Mouse (Mus musculus) erythroblast, embryonic 14.5 days (primary cell): Measurements from ENCODE around the gene Tmc6. TPM values are rescaled to one million over a fixed set of nuclear protein-coding genes. Genes with fewer than 3 reads are reported as not detected.

Experiments used
- H3K27me3 ChIP-seq: 2 replicates; pipeline ENCODE4 v1.6.1; 2012; ENCODE audit warnings: inconsistent platforms; ENCODE audit not compliant: control insufficient read depth
- H3K36me3 ChIP-seq: 2 replicates; pipeline ENCODE4 v1.6.1; 2012; ENCODE audit warnings: mild to moderate bottlenecking, inconsistent platforms; ENCODE audit not compliant: control insufficient read depth
- H3K4me1 ChIP-seq: 2 replicates; pipeline ENCODE4 v1.6.1; 2012; ENCODE audit warnings: inconsistent platforms; ENCODE audit not compliant: control insufficient read depth
- H3K4me3 ChIP-seq: replicated peaks from 2 replicates; pipeline ENCODE3; 2012; ENCODE audit warnings: moderate library complexity, mild to moderate bottlenecking, inconsistent platforms
- H3K9me3 ChIP-seq: 2 replicates; pipeline ENCODE4 v1.6.1; 2012; ENCODE audit warnings: low read length, inconsistent platforms, mixed read lengths; ENCODE audit not compliant: control insufficient read depth
- GATA1 ChIP-seq: IDR thresholded peaks from 2 replicates; pipeline ENCODE4 v1.6.1; 2012; ENCODE audit warnings: low read length, inconsistent platforms, mixed read lengths
- TAL1 ChIP-seq: IDR thresholded peaks from 3 replicates; pipeline ENCODE4 v1.6.1; 2012; ENCODE audit warnings: low read length, inconsistent platforms, mixed read lengths
- polyA plus RNA-seq: library from polyadenylated mRNA; stranded (reverse); fragments of >175 nt; gene quantifications from 2 replicates; pipeline ENCODE4 v1.2.3, GENCODE M21; 2012

Gene Tmc6
- polyA plus RNA-seq, 1 experiment = 61.5 TPM

DNA sequence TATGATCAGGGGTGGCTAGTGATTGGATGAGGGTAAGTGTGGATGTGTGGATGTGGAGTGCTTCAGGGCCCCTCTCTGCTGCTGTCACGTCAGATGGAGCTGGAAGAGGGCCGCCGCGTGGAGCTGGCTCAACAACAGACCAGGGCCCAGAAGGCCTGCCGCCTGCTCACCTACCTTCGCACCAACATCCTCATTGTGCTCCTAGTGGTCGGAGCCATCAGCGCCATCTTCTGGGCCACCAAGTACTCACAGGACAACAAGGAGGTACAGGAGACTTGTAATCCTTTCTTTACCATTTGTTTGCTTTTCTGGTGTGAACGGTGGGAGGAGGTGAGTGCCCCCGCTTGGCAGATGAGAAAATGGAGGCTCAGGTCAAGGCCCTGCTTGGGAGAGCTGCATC, 4.3 kb upstream of the Tmc6 start:
- no peak for TF ChIP-seq TAL1
- no peaks in the 10 kb centered on the region; the same call in 1 of the 2 replicates for H3K27me3 ChIP-seq
- H3K36me3 ChIP-seq = peaks cover 82% of the 10 kb centered on the region
- H3K4me3 ChIP-seq = peak overlapping the region; percentile 34
- no peaks in the 10 kb centered on the region for H3K9me3 ChIP-seq
- H3K4me1 ChIP-seq = peaks cover 80% of the 10 kb centered on the region

- H3K4me1 ChIP-seq = peaks cover 76% of the 10 kb centered on the region
- H3K36me3 ChIP-seq = peaks cover 70% of the 10 kb centered on the region
- H3K27me3 ChIP-seq = no peaks in the 10 kb centered on the region; the same call in 1 of the 2 replicates
- H3K9me3 ChIP-seq = no peaks in the 10 kb centered on the region
- H3K4me3 ChIP-seq = peak overlapping the region; percentile 79
- TF ChIP-seq TAL1 (no peak), GATA1 (no peak)
Measured at GRCm38 (mm10) chr11:117783683-117784309, 1.8 kb upstream of the Tmc6 start.

DNA sequence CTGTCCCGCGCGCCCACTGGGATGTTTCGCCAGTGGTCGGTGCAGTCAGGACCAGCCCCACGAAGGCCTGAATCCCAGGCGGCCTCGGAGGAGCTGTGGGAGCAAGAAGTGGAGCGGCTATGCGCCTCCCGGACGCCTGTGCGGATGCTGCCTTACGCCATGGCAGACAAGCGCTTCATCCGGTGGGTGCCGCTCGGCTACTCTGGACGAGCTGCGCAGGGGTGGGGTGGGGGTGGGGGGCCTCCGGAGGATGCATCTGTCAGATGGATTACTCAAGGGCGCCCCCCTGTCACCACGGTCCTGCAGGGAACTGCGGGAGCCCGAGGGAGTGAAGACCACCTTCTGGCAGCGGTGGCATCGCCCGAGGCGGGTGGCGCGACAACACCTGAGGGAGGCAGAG, 1.1 kb upstream of the Tmc6 start:
- no peak for TF ChIP-seq GATA1
- TF ChIP-seq TAL1 = no peak
- H3K27me3 ChIP-seq = no peaks in the 10 kb centered on the region; the same call in 1 of the 2 replicates
- peaks cover 78% of the 10 kb centered on the region for H3K4me1 ChIP-seq
- peaks cover 70% of the 10 kb centered on the region for H3K36me3 ChIP-seq
- H3K9me3 ChIP-seq = no peaks in the 10 kb centered on the region
- H3K4me3 ChIP-seq = peak overlapping the region; percentile 79

DNA sequence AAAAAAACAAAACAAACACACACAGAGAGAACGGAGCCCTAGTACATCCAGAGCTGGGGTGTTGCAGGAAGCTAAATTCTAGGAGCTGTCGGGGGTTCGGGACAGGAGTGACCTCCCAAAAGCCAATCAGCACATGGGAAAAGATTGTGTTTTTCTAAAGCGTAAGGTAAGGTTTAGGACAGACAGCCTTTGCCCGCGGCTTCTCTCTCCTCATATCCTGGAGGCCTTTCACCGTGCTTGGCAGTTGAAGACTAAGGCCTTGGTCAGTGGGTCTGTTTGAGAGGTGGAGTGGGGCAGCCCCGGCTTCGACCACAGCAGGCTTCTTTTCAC, 672 bp upstream of the Tmc6 start:
- H3K4me1 ChIP-seq = peaks cover 83% of the 10 kb centered on the region

GRCm38 (mm10) chr11:117781199-117781821, 688 bp downstream of the Tmc6 start:
- Histone ChIP-seq H3K36me3 (peaks cover 70% of the 10 kb centered on the region), H3K4me1 (peaks cover 83% of the 10 kb centered on the region), H3K4me3 (peak overlapping the region; percentile 79), H3K9me3 (no peaks in the 10 kb centered on the region), H3K27me3 (no peaks in the 10 kb centered on the region; the same call in 1 of the 2 replicates)
- TF ChIP-seq GATA1 (no peak), TAL1 (no peak)

More for the DNA sequence above, 672 bp upstream of the Tmc6 start:
- H3K36me3 ChIP-seq = peaks cover 70% of the 10 kb centered on the region
- TF ChIP-seq GATA1 (no peak), TAL1 (no peak)
- peak overlapping the region; percentile 79 for H3K4me3 ChIP-seq
- no peaks in the 10 kb centered on the region for H3K9me3 ChIP-seq
- no peaks in the 10 kb centered on the region; the same call in 1 of the 2 replicates for H3K27me3 ChIP-seq

DNA sequence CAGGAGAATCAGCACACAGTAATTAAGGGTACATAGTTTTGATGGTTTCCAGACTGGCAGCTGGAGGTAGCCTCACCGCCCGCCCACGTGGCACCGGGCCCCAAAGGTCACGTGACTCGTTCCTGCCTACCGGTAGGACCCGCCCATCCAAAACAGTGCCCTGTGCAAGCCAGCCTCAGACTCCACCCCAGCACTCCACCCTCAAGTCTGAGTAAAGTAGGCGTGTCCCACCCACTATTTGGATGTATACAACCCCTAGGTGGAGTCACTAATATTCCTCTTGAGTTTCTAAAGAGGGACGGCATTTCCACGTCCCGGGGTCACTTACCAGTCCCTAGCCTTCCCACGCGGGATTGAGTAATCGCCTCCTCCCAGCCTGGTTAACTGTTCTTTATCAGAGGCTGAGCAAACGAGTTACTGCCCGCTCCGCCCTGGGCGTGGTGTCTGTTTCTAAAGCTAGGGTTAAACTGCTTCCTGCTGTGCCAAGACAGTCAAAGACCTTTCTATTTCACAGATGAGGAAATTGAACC, 1.4 kb downstream of the Tmc6 start:
- TF ChIP-seq TAL1 = peak; percentile 75
- TF ChIP-seq GATA1 = peak; percentile 88
- no peaks in the 10 kb centered on the region; the same call in 1 of the 2 replicates for H3K27me3 ChIP-seq
- H3K9me3 ChIP-seq = no peaks in the 10 kb centered on the region
- H3K4me3 ChIP-seq = peak overlapping the region; percentile 79
- H3K4me1 ChIP-seq = peaks cover 85% of the 10 kb centered on the region
- H3K36me3 ChIP-seq = peaks cover 70% of the 10 kb centered on the region

- H3K4me1 ChIP-seq = peaks cover 84% of the 10 kb centered on the region
- peak overlapping the region; percentile 79 for H3K4me3 ChIP-seq
- peaks cover 70% of the 10 kb centered on the region for H3K36me3 ChIP-seq
- TF ChIP-seq TAL1 (no peak), GATA1 (no peak)
- H3K9me3 ChIP-seq = no peaks in the 10 kb centered on the region
- no peaks in the 10 kb centered on the region; the same call in 1 of the 2 replicates for H3K27me3 ChIP-seq
Measured at GRCm38 (mm10) chr11:117780199-117780515, 1.8 kb downstream of the Tmc6 start.

DNA sequence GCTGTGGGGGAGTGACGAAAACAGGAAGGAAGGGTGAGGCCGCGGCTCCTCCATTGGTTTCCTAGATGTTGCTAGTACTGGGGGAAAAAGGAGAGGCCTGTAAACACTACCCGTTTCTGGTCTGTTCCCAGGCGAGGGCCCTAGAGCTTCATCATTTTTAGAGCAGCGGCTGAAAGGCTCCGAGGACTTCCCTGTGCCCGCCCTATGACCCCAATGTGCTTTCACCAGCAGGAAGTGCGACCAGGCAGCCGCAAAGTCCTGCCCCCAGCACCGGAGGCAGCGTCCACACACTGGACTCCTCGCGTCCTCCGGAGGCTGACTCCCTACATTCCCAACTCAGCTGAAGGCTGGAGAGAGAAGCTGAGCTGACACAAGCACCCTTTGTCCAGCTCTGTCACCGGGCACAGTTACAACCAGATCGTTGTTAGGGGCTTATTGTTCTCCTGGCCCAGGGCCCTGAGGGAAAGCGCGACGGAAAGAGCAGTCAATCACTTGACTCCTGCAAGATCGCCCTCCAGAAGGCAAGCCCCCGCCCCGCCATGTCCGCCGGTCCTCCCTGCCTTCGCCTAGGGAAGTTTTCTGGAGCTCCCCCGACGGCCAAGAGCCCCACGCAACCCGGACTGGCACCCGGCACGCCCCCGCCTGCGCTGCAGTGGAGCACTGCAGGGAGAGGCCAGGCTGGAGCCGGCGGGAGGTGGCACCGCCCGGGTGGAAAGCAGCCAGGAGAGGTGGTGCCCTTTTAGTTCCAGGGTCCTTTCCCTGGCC, 2.4 kb downstream of the Tmc6 start:
- Histone ChIP-seq H3K9me3 (no peaks in the 10 kb centered on the region), H3K27me3 (no peaks in the 10 kb centered on the region; the same call in 1 of the 2 replicates), H3K4me1 (peaks cover 81% of the 10 kb centered on the region), H3K36me3 (peaks cover 70% of the 10 kb centered on the region), H3K4me3 (peak overlapping the region; percentile 79)
- TF ChIP-seq TAL1 = no peak
- TF ChIP-seq GATA1 = no peak

GRCm38 (mm10) chr11:117778851-117779433, 3.1 kb downstream of the Tmc6 start:
- TF ChIP-seq TAL1 (no peak), GATA1 (no peak)
- peaks cover 70% of the 10 kb centered on the region for H3K36me3 ChIP-seq
- H3K9me3 ChIP-seq = no peaks in the 10 kb centered on the region
- H3K27me3 ChIP-seq = no peaks in the 10 kb centered on the region; the same call in 1 of the 2 replicates
- peaks cover 78% of the 10 kb centered on the region for H3K4me1 ChIP-seq
- H3K4me3 ChIP-seq = peak overlapping the region; percentile 79
